Mouse (Mus musculus) gastrocnemius, postnatal 14 days (tissue): Measurements from ENCODE around the gene Chtf18. TPM values are rescaled to one million over a fixed set of nuclear protein-coding genes. Genes with fewer than 3 reads are reported as not detected.

Experiments
- DNase-seq: peaks from one replicate; pipeline ENCODE4 v3.0.0; 2021; ENCODE audit warnings: mixed read lengths
- intact Hi-C: fragments of 180-260 bp; cut with DNase I; formaldehyde crosslinking; loops from one replicate; pipeline ENCODE4 v1.15.1; 2025; ENCODE audit warnings: low total_unique reads
- microRNA-seq, 2 experiments: library from miRNA; unstranded; fragments of <30 nt; microRNA quantifications; one replicate each; pipeline ENCODE4 v1.2.0; 2021
- total RNA-seq, 2 experiments: library from RNA; stranded (reverse); gene quantifications; 2 replicates each; pipeline ENCODE4 v1.2.3; 2021

The Chtf18 gene
- total RNA-seq, 2 experiments from 2014 or later = 1.3 to 2.5 TPM

- intact Hi-C loops = no loop called here
- no peak for DNase-seq
These were observed 47.4 kb downstream of the Chtf18 start for GRCm38 (mm10) chr17:25679818-25680217.

GRCm38 (mm10) chr17:25677969-25678368 is 49.2 kb downstream of the Chtf18 start:
- no peak for DNase-seq
- intact Hi-C loops = no loop called here

GRCm38 (mm10) chr17:25672982-25673381 is 54.2 kb downstream of the Chtf18 start:
- intact Hi-C loops = no loop called here
- DNase-seq = no peak

Small RNA genes within 50 kb of the gene (microRNA-seq; reads per million reads assigned to microRNA genes)
- 0 reads per million in 2 experiments for gene Gm25083

Other genes with a start within 250 kb of the Chtf18 start
- gene Sstr5, start 230.1 kb downstream of the Chtf18 start, total RNA-seq = not detected
- 1 to 10 TPM; 7.2 to 8.8 TPM for gene Sox8, start 156.7 kb downstream of the Chtf18 start, total RNA-seq
- 10 to 100 TPM; 13.1 to 13.8 TPM for gene Lmf1, start 148.3 kb downstream of the Chtf18 start, total RNA-seq
- not detected for gene Gng13, start 10.2 kb downstream of the Chtf18 start, total RNA-seq
- 1 to 10 TPM; 3.4 to 3.8 TPM for gene Rpusd1, start 251 bp upstream of the Chtf18 start, total RNA-seq
- gene Mslnl, start 8.6 kb upstream of the Chtf18 start, total RNA-seq = not detected
- under 1 TPM in 1 of 2 experiments, not detected in 1; 0.74 TPM for gene Msln, start 27.0 kb upstream of the Chtf18 start, total RNA-seq
- gene Narfl, start 46.4 kb upstream of the Chtf18 start, total RNA-seq = 10 to 100 TPM; 27.7 to 28.8 TPM
- gene Haghl, start 58.3 kb upstream of the Chtf18 start, total RNA-seq = 10 to 100 TPM; 13.9 to 16.1 TPM
- not detected for gene Ccdc78, start 59.2 kb upstream of the Chtf18 start, total RNA-seq
- gene Fam173a, start 65.5 kb upstream of the Chtf18 start, total RNA-seq = 10 to 100 TPM; 36.1 to 37.9 TPM
- gene AC134908.4, start 68.2 kb upstream of the Chtf18 start, total RNA-seq = not detected
- 10 to 100 TPM; 46.6 to 60.9 TPM for gene Metrn, start 69.7 kb upstream of the Chtf18 start, total RNA-seq
- gene Fbxl16, start 81.7 kb upstream of the Chtf18 start, total RNA-seq = 1 to 10 TPM in 1 of 2 experiments, under 1 TPM in 1; 0.95 to 2.2 TPM
- gene Wdr24, start 96.2 kb upstream of the Chtf18 start, total RNA-seq = 1 to 10 TPM; 9.1 to 9.2 TPM
- gene Jmjd8, start 101.4 kb upstream of the Chtf18 start, total RNA-seq = 10 to 100 TPM; 20.3 to 23.6 TPM
- 10 to 100 TPM; 80.2 to 81.3 TPM for gene Stub1, start 106.0 kb upstream of the Chtf18 start, total RNA-seq
- 10 to 100 TPM; 11.7 to 12.0 TPM for gene Rhbdl1, start 109.9 kb upstream of the Chtf18 start, total RNA-seq
- 10 to 100 TPM in 1 of 2 experiments, 1 to 10 TPM in 1; 7.5 to 11.0 TPM for gene Gm20683, start 114.3 kb upstream of the Chtf18 start, total RNA-seq
- gene Rhot2, start 117.4 kb upstream of the Chtf18 start, total RNA-seq = 10 to 100 TPM; 38.0 to 47.1 TPM
- gene Wdr90, start 134.1 kb upstream of the Chtf18 start, total RNA-seq = 1 to 10 TPM; 1.6 to 2.0 TPM
- 10 to 100 TPM; 52.3 to 73.3 TPM for gene Mcrip2, start 141.3 kb upstream of the Chtf18 start, total RNA-seq
- gene Mettl26, start 147.7 kb upstream of the Chtf18 start, total RNA-seq = 10 to 100 TPM; 26.1 to 27.7 TPM
- gene Wfikkn1, start 153.4 kb upstream of the Chtf18 start, total RNA-seq = under 1 TPM; 0.49 to 0.55 TPM
- 10 to 100 TPM; 10.1 to 10.3 TPM for gene Rab40c, start 192.3 kb upstream of the Chtf18 start, total RNA-seq
- gene Pigq, start 217.5 kb upstream of the Chtf18 start, total RNA-seq = 10 to 100 TPM; 29.8 to 30.2 TPM
- gene Nhlrc4, start 217.5 kb upstream of the Chtf18 start, total RNA-seq = not detected
- not detected for gene A930017K11Rik, start 225.1 kb upstream of the Chtf18 start, total RNA-seq